Mouse (Mus musculus): ENCODE measurements around the gene Zfand3. TPM values are rescaled to one million over a fixed set of nuclear protein-coding genes. Genes with fewer than 3 reads are reported as not detected.
A peak's percentile ranks its signal among the peaks of the same experiment; 100 is the strongest.

The Zfand3 gene
- total and polyA plus RNA-seq, 3 experiments = 23.2 to 44.0 (median 23.5) TPM

GRCm38 (mm10) chr17:30005103-30005443, 540 bp downstream of the Zfand3 start:
- TF ChIP-seq RAD21 (IDR thresholded peaks at IDR 0.05; ENCODE audit: low read depth, low read length) (no peak), ETS1 (conservative IDR thresholded peaks at IDR 0.05; ENCODE audit: low read depth, low read length) (no peak), SMC3 (IDR thresholded peaks at IDR 0.05; ENCODE audit: low read depth, low read length) (no peak), CHD2 (IDR thresholded peaks at IDR 0.05; ENCODE audit: low read length) (no peak)
- peaks cover 0 to 22% of the 10 kb centered on the region in 2 experiments for H3K36me3 ChIP-seq (replicated peaks in 1 of 2; ENCODE audit: control insufficient read depth in 1 of 2, insufficient read depth in 1 of 2, low read length in 1 of 2)
- no peaks in the 10 kb centered on the region for H3K9me3 ChIP-seq (replicated peaks; ENCODE audit: low read length)
- peak overlapping the region; percentile 35; the same call in 1 of the 2 replicates for H3K27ac ChIP-seq (ENCODE audit: insufficient read depth, low read depth)
- no peaks in the 10 kb centered on the region for H3K27me3 ChIP-seq (replicated peaks)
- H3K4me2 ChIP-seq (ENCODE audit: insufficient read depth, low read depth, poor library complexity, severe bottlenecking) = peak overlapping the region; percentile 98; the same call in 1 of the 2 replicates
- DNase-seq (ENCODE audit: extremely low read depth) = no peak
- peaks cover 6 to 34% of the 10 kb centered on the region in 2 experiments; a peak in 3 of 4 replicates for H3K4me1 ChIP-seq (ENCODE audit: control insufficient read depth in 1 of 2, insufficient read depth in 2 of 2)
- in situ Hi-C loops (cut with MboI; ENCODE audit: low pct_ligation_motif_present, low pct_unique_long_range_greater_than_20kb, low sequenced_read_pairs) (no loop called here), dilution Hi-C loops (cut with MboI; ENCODE audit: extremely low pct_ligation_motif_present, extremely low pct_unique_long_range_greater_than_20kb, low sequenced_read_pairs) (no loop called here)
- H3K79me2 ChIP-seq (replicated peaks; ENCODE audit: control insufficient read depth, extremely low read depth, insufficient read depth, poor library complexity, severe bottlenecking) = peaks cover 7% of the 10 kb centered on the region
- H3K9ac ChIP-seq (ENCODE audit: insufficient read depth, low read depth) = peak overlapping the region; percentile 89
- H3K4me3 ChIP-seq (replicated peaks in 1 of 3; ENCODE audit: low read depth in 2 of 3, low read length in 2 of 3, poor library complexity in 1 of 3) = peak overlapping the region; percentile 67 to 85 (median 79)

GRCm38 (mm10) chr17:30005451-30005941, 963 bp downstream of the Zfand3 start:
- no peaks in the 10 kb centered on the region for H3K27me3 ChIP-seq (replicated peaks)
- peaks cover 0 to 26% of the 10 kb centered on the region in 2 experiments for H3K36me3 ChIP-seq (replicated peaks in 1 of 2; ENCODE audit: control insufficient read depth in 1 of 2, insufficient read depth in 1 of 2, low read length in 1 of 2)
- dilution Hi-C loops (cut with MboI; ENCODE audit: extremely low pct_ligation_motif_present, extremely low pct_unique_long_range_greater_than_20kb, low sequenced_read_pairs) (no loop called here), in situ Hi-C loops (cut with MboI; ENCODE audit: low pct_ligation_motif_present, low pct_unique_long_range_greater_than_20kb, low sequenced_read_pairs) (no loop called here)
- peak overlapping the region; percentile 89 for H3K9ac ChIP-seq (ENCODE audit: insufficient read depth, low read depth)
- H3K79me2 ChIP-seq (replicated peaks; ENCODE audit: control insufficient read depth, extremely low read depth, insufficient read depth, poor library complexity, severe bottlenecking) = peaks cover 9% of the 10 kb centered on the region
- TF ChIP-seq RAD21 (IDR thresholded peaks at IDR 0.05; ENCODE audit: low read depth, low read length) (no peak), SIN3A (IDR thresholded peaks at IDR 0.05; ENCODE audit: low read length) (peak; percentile 78), PAX5 (IDR thresholded peaks at IDR 0.05; ENCODE audit: low read length) (no peak), USF2 (conservative IDR thresholded peaks at IDR 0.05; ENCODE audit: low read depth, low read length) (no peak), MAFK (IDR thresholded peaks at IDR 0.05; ENCODE audit: insufficient replicate concordance, low read length) (0 out of 2 replicates have a peak, but pooled peaks have one; percentile 11), MXI1 (IDR thresholded peaks at IDR 0.05; ENCODE audit: low read depth, low read length) (peak; percentile 77; the same call in 1 of the 2 replicates), MAZ (IDR thresholded peaks at IDR 0.05; ENCODE audit: low read depth, low read length) (peak; percentile 36; the same call in 1 of the 2 replicates), EP300 (IDR thresholded peaks at IDR 0.05; ENCODE audit: low read length) (peak; percentile 59), UBTF (IDR thresholded peaks at IDR 0.05; ENCODE audit: low read depth, low read length) (0 out of 2 replicates have a peak, but pooled peaks have one; percentile 60), IRF4 (IDR thresholded peaks at IDR 0.05; ENCODE audit: low read depth, low read length) (peak; percentile 59; the same call in 1 of the 2 replicates), MEF2A (IDR thresholded peaks at IDR 0.05; ENCODE audit: borderline replicate concordance, low read depth, low read length) (peak; percentile 44; the same call in 1 of the 2 replicates), POLR2AphosphoS2 (IDR thresholded peaks at IDR 0.05; ENCODE audit: low read depth, low read length) (no peak), KAT2A (IDR thresholded peaks at IDR 0.05; ENCODE audit: insufficient replicate concordance, low read length) (no peak), GABPA (IDR thresholded peaks at IDR 0.05; ENCODE audit: insufficient replicate concordance, low read depth, low read length) (no peak), ETS1 (conservative IDR thresholded peaks at IDR 0.05; ENCODE audit: low read depth, low read length) (0 out of 2 replicates have a peak, but pooled peaks have one; percentile 34), CHD2 (IDR thresholded peaks at IDR 0.05; ENCODE audit: low read length) (peak; percentile 58), CTCF (conservative IDR thresholded peaks at IDR 0.05 in 1 of 2, IDR thresholded peaks at IDR 0.05 in 1 of 2; ENCODE audit: low read depth in 2 of 2, low read length in 2 of 2) (no peak)
- H3K4me3 ChIP-seq (replicated peaks in 1 of 3; ENCODE audit: low read depth in 2 of 3, low read length in 2 of 3, poor library complexity in 1 of 3) = peak overlapping the region; percentile 67 to 85 (median 79)
- H3K27ac ChIP-seq (ENCODE audit: insufficient read depth, low read depth) = peak overlapping the region; percentile 51
- H3K4me1 ChIP-seq (ENCODE audit: control insufficient read depth in 1 of 2, insufficient read depth in 2 of 2) = peaks cover 6 to 38% of the 10 kb centered on the region in 2 experiments; a peak in 3 of 4 replicates
- H3K9me3 ChIP-seq (replicated peaks; ENCODE audit: low read length) = no peaks in the 10 kb centered on the region
- peak overlapping the region; percentile 98 for H3K4me2 ChIP-seq (ENCODE audit: insufficient read depth, low read depth, poor library complexity, severe bottlenecking)
- peak; percentile 77 for DNase-seq (ENCODE audit: extremely low read depth)
